In the genomic region with DNA sequence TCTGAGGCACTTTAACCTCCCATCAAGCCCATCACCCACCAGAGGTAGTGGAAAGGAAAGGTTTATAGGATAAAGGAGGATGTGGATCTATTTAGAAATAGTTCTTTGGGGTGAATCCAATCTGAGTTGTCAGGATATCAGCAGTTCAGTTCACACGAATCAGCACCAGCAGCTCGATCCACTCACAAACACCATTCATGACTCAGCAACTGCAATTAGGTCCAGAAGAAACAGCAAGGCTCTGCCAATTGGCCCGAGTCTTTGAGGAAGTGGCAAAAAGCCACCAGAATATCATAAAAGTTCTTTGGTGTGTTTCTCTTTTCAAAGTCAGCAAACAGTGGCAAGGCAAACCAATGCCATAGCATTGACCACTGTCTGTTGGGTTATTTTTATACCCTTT, we compare ENCODE assay signal across 27 mouse cellular contexts.
"Had no signal": no experiment of that assay in that cellular context is flagged by ENCODE, and none has a peak within 500 bp of the region (broad histone marks: within the 10 kb centered on the region; RNA-seq: fewer than 3 reads in every experiment).

No protein-coding gene starts in this region.

- H3K36me3 ChIP-seq: heart, embryonic 13.5 days; heart, embryonic 15.5 days; hindbrain, embryonic 13.5 days; hindbrain, embryonic 15.5 days; kidney, embryonic 15.5 days; limb, embryonic 13.5 days; limb, embryonic 15.5 days; liver, embryonic 12.5 days had no signal

- H3K27ac ChIP-seq: heart, adult 2 months; heart, embryonic 13.5 days; heart, embryonic 15.5 days; hindbrain, embryonic 13.5 days; hindbrain, embryonic 15.5 days; hindbrain, postnatal 0 days; kidney, embryonic 15.5 days; kidney, postnatal 0 days; limb, embryonic 13.5 days; limb, embryonic 15.5 days; liver, embryonic 12.5 days; liver, embryonic 14.5 days had no signal

- H3K27me3 ChIP-seq: heart, embryonic 13.5 days; heart, embryonic 15.5 days; hindbrain, embryonic 13.5 days; hindbrain, embryonic 15.5 days; kidney, embryonic 15.5 days; limb, embryonic 13.5 days; limb, embryonic 15.5 days; liver, embryonic 12.5 days had no signal

- H3K4me3 ChIP-seq: heart, adult 2 months; heart, embryonic 13.5 days; heart, embryonic 15.5 days; hindbrain, embryonic 13.5 days; hindbrain, embryonic 15.5 days; kidney, embryonic 15.5 days; limb, embryonic 13.5 days; limb, embryonic 15.5 days; liver, embryonic 12.5 days had no signal

- H3K9ac ChIP-seq: heart, embryonic 13.5 days; heart, embryonic 15.5 days; hindbrain, embryonic 13.5 days; hindbrain, embryonic 15.5 days; kidney, embryonic 15.5 days; limb, embryonic 13.5 days; limb, embryonic 15.5 days; liver, embryonic 12.5 days; liver, embryonic 14.5 days had no signal

- H3K4me2 ChIP-seq: heart, embryonic 11.5 days; heart, embryonic 13.5 days; heart, embryonic 15.5 days; hindbrain, embryonic 13.5 days; hindbrain, embryonic 15.5 days; kidney, embryonic 15.5 days; limb, embryonic 13.5 days; limb, embryonic 15.5 days; liver, embryonic 12.5 days had no signal

- H3K9me3 ChIP-seq: hindbrain, embryonic 13.5 days; hindbrain, embryonic 15.5 days; kidney, embryonic 15.5 days; limb, embryonic 13.5 days; limb, embryonic 15.5 days; liver, embryonic 12.5 days had no signal

- H3K4me1 ChIP-seq: limb, embryonic 13.5 days; limb, embryonic 15.5 days; liver, embryonic 12.5 days had no signal

- ATAC-seq: hindbrain, postnatal 0 days; intestine, embryonic 16.5 days; liver, embryonic 12.5 days had no signal

- DNase-seq: gastrocnemius, postnatal 14 days; gastrocnemius, postnatal 36 days; heart, adult 11 months; heart, adult 2 months; heart, postnatal 14 days; heart, postnatal 36 days; kidney, adult 11 months; kidney, adult 2 months; kidney, adult 9 months; kidney, postnatal 14 days; kidney, postnatal 4 days; layer of hippocampus, adult 9-11 months; layer of hippocampus, postnatal 36 days; left cerebral cortex, postnatal 4 days had no signal
